Mouse (Mus musculus) brain, embryonic 14.5 days (tissue): ENCODE measurements around the gene Zfp46. TPM values are rescaled to one million over a fixed set of nuclear protein-coding genes. Genes with fewer than 3 reads are reported as not detected.

Experiments used
- DNase-seq: peaks from one replicate; pipeline ENCODE4 v3.0.0-alpha.2; 2011; ENCODE audit warnings: low read depth
- CTCF ChIP-seq: fragments of 200-500 bp; IDR thresholded peaks from 2 replicates; pipeline ENCODE4 v1.5.1; 2012; ENCODE audit warnings: inconsistent platforms, mild to moderate bottlenecking, moderate library complexity, borderline replicate concordance; ENCODE audit not compliant: insufficient read depth, insufficient read length; ENCODE audit errors: extremely low read depth
- POLR2A ChIP-seq: fragments of 200-500 bp; IDR thresholded peaks from 2 replicates; pipeline ENCODE4 v1.6.1; 2012; ENCODE audit warnings: mild to moderate bottlenecking, inconsistent platforms, borderline replicate concordance; ENCODE audit not compliant: poor library complexity, insufficient read depth, insufficient read length, severe bottlenecking; ENCODE audit errors: extremely low read depth
- polyA plus RNA-seq: library from polyadenylated mRNA; depleted of rRNA; stranded (reverse); fragments of >200 nt; gene quantifications from 2 replicates; pipeline ENCODE4 v1.2.3, GENCODE M21; 2012

The Zfp46 gene
- polyA plus RNA-seq, 1 experiment: 69.5 TPM

- TF ChIP-seq POLR2A (no peak), CTCF (no peak)
- no peak for DNase-seq
These were observed 19.7 kb downstream of the Zfp46 start for GRCm38 (mm10) chr4:136304181-136304580.

- TF ChIP-seq CTCF (peak; percentile 20; the same call in 1 of the 2 replicates), POLR2A (no peak)
- DNase-seq: peak; percentile 56
These were observed 23.9 kb downstream of the Zfp46 start for GRCm38 (mm10) chr4:136308355-136308754.

- TF ChIP-seq CTCF (no peak), POLR2A (no peak)
- DNase-seq: peak; percentile 74
These were observed 25.3 kb downstream of the Zfp46 start for GRCm38 (mm10) chr4:136309780-136310179.

GRCm38 (mm10) chr4:136310229-136311041, 26.0 kb downstream of the Zfp46 start, which contains the start of gene Hnrnpr:
Hnrnpr (plus strand) TSS chr4:136310942.
- TF ChIP-seq CTCF (no peak), POLR2A (peak; percentile 78)
- DNase-seq: peak; percentile 100

GRCm38 (mm10) chr4:136311042-136311999, 26.8 kb downstream of the Zfp46 start:
- TF ChIP-seq POLR2A: peak; percentile 68; the same call in 1 of the 2 replicates
- TF ChIP-seq CTCF: no peak

GRCm38 (mm10) chr4:136312616-136313015, 28.1 kb downstream of the Zfp46 start:
- TF ChIP-seq CTCF (no peak), POLR2A (no peak)
- no peak for DNase-seq

More at GRCm38 (mm10) chr4:136311042-136311999, 26.8 kb downstream of the Zfp46 start:
- DNase-seq: peak; percentile 30

GRCm38 (mm10) chr4:136317667-136318066, 33.2 kb downstream of the Zfp46 start:
- TF ChIP-seq CTCF (no peak), POLR2A (no peak)
- no peak for DNase-seq

- TF ChIP-seq POLR2A (no peak), CTCF (no peak)
These were observed 35.5 kb downstream of the Zfp46 start for GRCm38 (mm10) chr4:136320016-136320415.

GRCm38 (mm10) chr4:136324226-136324625, 39.7 kb downstream of the Zfp46 start:
- DNase-seq: peak; percentile 50
- TF ChIP-seq POLR2A (no peak), CTCF (no peak; the same call in 1 of the 2 replicates)

More at GRCm38 (mm10) chr4:136320016-136320415, 35.5 kb downstream of the Zfp46 start:
- no peak for DNase-seq

GRCm38 (mm10) chr4:136327238-136327637, 42.8 kb downstream of the Zfp46 start:
- DNase-seq: no peak
- TF ChIP-seq POLR2A (no peak), CTCF (no peak)

GRCm38 (mm10) chr4:136328115-136328514, 43.6 kb downstream of the Zfp46 start:
- TF ChIP-seq POLR2A (no peak), CTCF (no peak)
- DNase-seq: peak; percentile 18

GRCm38 (mm10) chr4:136331709-136332108, 47.2 kb downstream of the Zfp46 start:
- TF ChIP-seq POLR2A (no peak), CTCF (no peak)
- no peak for DNase-seq
